Mouse (Mus musculus): ENCODE results near the gene Ptges3l. TPM values are rescaled to one million over a fixed set of nuclear protein-coding genes. Genes with fewer than 3 reads are reported as not detected.
"Not testable (repeated sequence)": the region's sequence is repeated elsewhere in the genome, so short reads cannot be mapped to it uniquely, and the experiment has no call there.

Gene Ptges3l
- total and polyA plus RNA-seq, 2 experiments from 2014 or later: 1.8 to 2.4 TPM

DNA sequence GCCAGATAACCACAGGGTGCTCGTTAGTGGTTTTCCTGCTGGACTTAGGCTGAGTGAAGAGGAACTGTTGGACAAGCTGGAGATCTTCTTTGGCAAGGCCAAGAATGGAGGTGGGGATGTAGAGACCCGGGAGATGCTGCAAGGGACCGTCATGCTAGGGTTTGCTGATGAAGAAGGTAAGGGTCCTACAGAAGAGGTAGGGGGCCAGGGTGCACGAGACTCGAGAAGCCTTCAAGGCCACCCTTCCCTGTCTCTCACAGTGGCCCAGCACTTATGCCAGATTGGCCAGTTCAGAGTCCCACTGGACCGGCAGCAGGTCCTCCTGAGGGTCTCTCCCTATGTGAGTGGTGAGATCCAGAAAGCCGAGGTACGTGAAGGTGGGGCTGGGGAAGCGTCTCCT is 32.5 kb upstream of the Ptges3l start:
- ATAC-seq (no peak), DNase-seq (no peak)
- no peaks in the 10 kb centered on the region for H3K27me3 ChIP-seq (ENCODE audit: insufficient read depth, low read length)
- WGBS: 86% methylated on average over 9 of the region's 9 CpGs
- H3K4me2 ChIP-seq (ENCODE audit: low read depth): no peak overlapping the region
- H3K27ac ChIP-seq (ENCODE audit: low read depth, low read length): no peak overlapping the region
- H3K4me1 ChIP-seq (ENCODE audit: insufficient read depth): no peaks in the 10 kb centered on the region
- H3K36me3 ChIP-seq (ENCODE audit: insufficient read depth): peaks cover 51% of the 10 kb centered on the region
- H3K9me3 ChIP-seq (ENCODE audit: low read length): no peaks in the 10 kb centered on the region
- H3K4me3 ChIP-seq (ENCODE audit: low read depth, low read length): no peak overlapping the region
- TF ChIP-seq CTCF (IDR thresholded peaks at IDR 0.05; ENCODE audit: low read depth): no peak
- H3K9ac ChIP-seq: no peak overlapping the region

DNA sequence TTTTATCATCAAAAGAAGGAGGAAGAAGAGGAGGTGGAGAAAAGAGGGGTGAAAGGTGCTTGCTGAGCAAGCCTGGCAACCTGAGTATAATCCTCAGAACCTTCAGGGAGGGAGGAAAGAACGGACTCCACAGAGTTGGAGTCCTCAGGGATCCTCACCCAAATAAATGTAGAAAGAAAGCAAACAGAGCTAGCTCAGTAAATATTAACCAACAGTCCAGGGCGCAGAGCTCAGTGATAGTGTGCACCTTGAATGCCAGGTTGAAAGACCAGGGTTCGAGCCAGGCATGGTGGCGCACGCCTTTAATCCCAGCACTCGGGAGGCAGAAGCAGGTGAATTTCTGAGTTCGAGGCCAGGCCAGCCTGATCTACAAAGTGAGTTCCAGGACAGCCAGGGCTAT is 30.5 kb upstream of the Ptges3l start:
- Histone ChIP-seq H3K27me3 (ENCODE audit: insufficient read depth, low read length) (no peaks in the 10 kb centered on the region), H3K36me3 (ENCODE audit: insufficient read depth) (peaks cover 32% of the 10 kb centered on the region), H3K4me1 (ENCODE audit: insufficient read depth) (no peaks in the 10 kb centered on the region), H3K9me3 (ENCODE audit: low read length) (no peaks in the 10 kb centered on the region), H3K4me2 (ENCODE audit: low read depth) (no peak overlapping the region), H3K4me3 (ENCODE audit: low read depth, low read length) (no peak overlapping the region), H3K9ac (no peak overlapping the region), H3K27ac (ENCODE audit: low read depth, low read length) (no peak overlapping the region)
- WGBS: 87% methylated on average over 7 of the region's 7 CpGs
- DNase-seq (no peak), ATAC-seq (no peak)
- no peak for TF ChIP-seq CTCF (IDR thresholded peaks at IDR 0.05; ENCODE audit: low read depth)

DNA sequence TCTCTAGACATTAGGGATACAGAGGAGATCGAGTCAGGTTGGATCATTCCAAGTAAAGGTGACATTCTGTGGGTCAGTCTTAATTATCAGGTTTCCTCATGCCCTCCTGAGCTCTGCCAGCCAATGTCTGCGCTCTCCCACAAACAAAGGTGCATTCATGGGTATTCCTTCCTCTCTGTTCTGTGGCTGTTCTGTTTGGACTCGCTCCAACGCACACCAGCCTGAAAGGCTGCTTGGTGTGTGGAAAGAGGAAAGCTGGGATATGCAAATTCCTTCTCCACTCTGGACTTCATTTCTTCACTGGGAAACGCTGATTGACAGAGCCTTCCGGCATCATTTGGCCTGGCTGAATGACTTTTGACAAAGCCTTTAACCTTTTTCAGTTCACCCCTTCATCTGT is 29.6 kb upstream of the Ptges3l start:
- no peak for TF ChIP-seq CTCF (IDR thresholded peaks at IDR 0.05; ENCODE audit: low read depth)
- 9% methylated on average over 6 of the region's 6 CpGs for WGBS
- Histone ChIP-seq H3K4me2 (ENCODE audit: low read depth) (no peak overlapping the region), H3K27ac (ENCODE audit: low read depth, low read length) (no peak overlapping the region), H3K27me3 (ENCODE audit: insufficient read depth, low read length) (no peaks in the 10 kb centered on the region), H3K4me3 (ENCODE audit: low read depth, low read length) (no peak overlapping the region), H3K4me1 (ENCODE audit: insufficient read depth) (no peaks in the 10 kb centered on the region), H3K9me3 (ENCODE audit: low read length) (no peaks in the 10 kb centered on the region), H3K9ac (no peak overlapping the region), H3K36me3 (ENCODE audit: insufficient read depth) (peaks cover 24% of the 10 kb centered on the region)
- no peak for ATAC-seq
- no peak for DNase-seq

DNA sequence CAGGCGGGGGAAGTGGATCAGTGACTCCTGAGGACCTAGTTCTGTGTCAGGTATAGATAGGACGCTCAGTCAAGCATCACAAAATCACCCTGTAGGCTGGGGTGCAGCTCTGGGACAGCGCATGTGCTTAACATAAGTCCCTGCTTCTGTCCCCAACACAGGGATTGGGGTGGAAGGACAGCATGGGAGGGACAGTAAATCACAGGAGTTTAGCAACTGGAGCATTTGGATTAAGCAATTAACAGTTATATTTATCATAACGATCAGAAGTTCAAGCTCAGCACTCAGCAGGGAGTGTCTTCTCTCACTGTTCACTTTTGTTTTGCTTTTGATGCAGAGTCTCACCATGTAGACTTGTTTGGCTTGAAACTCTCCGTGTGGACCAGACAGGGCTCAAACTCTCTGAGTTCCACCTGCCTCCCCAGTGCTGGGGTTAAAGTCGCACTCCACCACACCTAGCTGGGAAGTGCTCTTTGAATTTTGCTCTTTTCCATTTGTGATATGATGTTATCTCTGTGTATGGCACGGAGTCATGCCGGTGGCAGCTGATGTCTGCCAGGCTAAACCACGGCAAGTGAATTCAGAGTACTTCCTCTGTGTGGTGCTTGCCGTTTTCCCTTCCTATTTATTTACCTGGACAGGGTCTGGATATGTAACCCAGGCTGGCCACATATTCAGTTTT is 27.1 kb upstream of the Ptges3l start:
- DNase-seq: no peak
- no peaks in the 10 kb centered on the region for H3K9me3 ChIP-seq (ENCODE audit: low read length)
- H3K9ac ChIP-seq: no peak overlapping the region
- peaks cover 5% of the 10 kb centered on the region; the same call in 1 of the 2 replicates for H3K36me3 ChIP-seq (ENCODE audit: insufficient read depth)
- ATAC-seq: no peak
- H3K27me3 ChIP-seq (ENCODE audit: insufficient read depth, low read length): no peaks in the 10 kb centered on the region
- no peaks in the 10 kb centered on the region for H3K4me1 ChIP-seq (ENCODE audit: insufficient read depth)
- no peak overlapping the region for H3K4me3 ChIP-seq (ENCODE audit: low read depth, low read length)
- H3K4me2 ChIP-seq (ENCODE audit: low read depth): no peak overlapping the region
- no peak for TF ChIP-seq CTCF (IDR thresholded peaks at IDR 0.05; ENCODE audit: low read depth)
- whole genome bisulfite sequencing: 69% methylated on average over 10 of the region's 10 CpGs
- H3K27ac ChIP-seq (ENCODE audit: low read depth, low read length): no peak overlapping the region

DNA sequence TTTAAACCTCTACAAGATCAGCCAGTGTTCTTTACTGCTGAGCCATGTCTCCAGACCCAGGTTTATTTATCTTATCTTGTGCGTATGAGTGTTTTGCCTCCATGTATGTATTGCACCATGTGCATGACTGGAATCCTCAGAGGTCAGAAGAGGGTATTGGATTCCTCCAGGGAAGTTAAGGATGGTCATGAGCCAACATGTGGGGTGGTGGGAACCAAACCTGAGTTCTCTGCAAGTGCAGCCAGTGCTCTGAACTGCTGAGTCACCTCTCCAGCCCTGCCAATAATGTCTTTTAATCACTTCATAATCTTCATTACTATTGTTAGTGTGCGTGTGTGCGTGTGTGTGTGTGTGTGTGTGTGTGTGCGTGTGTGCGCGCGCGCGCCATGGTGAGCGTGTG is 26.4 kb upstream of the Ptges3l start:
- DNase-seq (no peak), ATAC-seq (no peak)
- H3K27me3 ChIP-seq (ENCODE audit: insufficient read depth, low read length): no peaks in the 10 kb centered on the region
- H3K4me1 ChIP-seq (ENCODE audit: insufficient read depth): no peaks in the 10 kb centered on the region
- no peaks in the 10 kb centered on the region for H3K9me3 ChIP-seq (ENCODE audit: low read length)
- H3K4me2 ChIP-seq (ENCODE audit: low read depth): no peak overlapping the region
- no peak for TF ChIP-seq CTCF (IDR thresholded peaks at IDR 0.05; ENCODE audit: low read depth)
- no peak overlapping the region for H3K4me3 ChIP-seq (ENCODE audit: low read depth, low read length)
- no peaks in the 10 kb centered on the region for H3K36me3 ChIP-seq (ENCODE audit: insufficient read depth)
- WGBS: 93% methylated on average over 10 of the region's 10 CpGs
- H3K27ac ChIP-seq (ENCODE audit: low read depth, low read length): no peak overlapping the region
- H3K9ac ChIP-seq: no peak overlapping the region

DNA sequence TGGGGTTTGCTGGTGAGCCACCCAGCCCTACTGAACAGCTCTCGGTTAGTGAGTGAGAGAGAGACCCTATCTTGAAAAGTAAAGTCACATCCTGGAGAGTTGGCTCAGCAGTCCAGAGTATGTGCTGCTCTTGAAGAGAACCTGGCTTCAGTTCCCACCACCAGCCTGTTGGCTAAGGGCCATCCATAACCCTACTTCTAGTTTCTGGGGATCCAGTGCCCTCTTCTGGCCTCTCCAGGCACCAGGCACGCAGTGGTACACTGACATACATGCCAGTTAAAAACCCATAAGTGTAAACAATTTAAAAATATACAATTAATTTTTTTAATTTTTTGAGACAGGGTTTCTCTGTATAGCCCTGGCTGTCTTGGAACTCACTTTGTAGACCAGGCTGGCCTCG is 25.3 kb upstream of the Ptges3l start:
- Histone ChIP-seq H3K4me2 (ENCODE audit: low read depth) (no peak overlapping the region), H3K9me3 (ENCODE audit: low read length) (no peaks in the 10 kb centered on the region), H3K4me3 (ENCODE audit: low read depth, low read length) (no peak overlapping the region), H3K36me3 (ENCODE audit: insufficient read depth) (peaks cover 6% of the 10 kb centered on the region), H3K27me3 (ENCODE audit: insufficient read depth, low read length) (no peaks in the 10 kb centered on the region), H3K27ac (ENCODE audit: low read depth, low read length) (no peak overlapping the region), H3K4me1 (ENCODE audit: insufficient read depth) (no peaks in the 10 kb centered on the region), H3K9ac (no peak overlapping the region)
- DNase-seq (no peak), ATAC-seq (no peak)
- no peak for TF ChIP-seq CTCF (IDR thresholded peaks at IDR 0.05; ENCODE audit: low read depth)
- 91% methylated on average over 3 of the region's 3 CpGs for WGBS

DNA sequence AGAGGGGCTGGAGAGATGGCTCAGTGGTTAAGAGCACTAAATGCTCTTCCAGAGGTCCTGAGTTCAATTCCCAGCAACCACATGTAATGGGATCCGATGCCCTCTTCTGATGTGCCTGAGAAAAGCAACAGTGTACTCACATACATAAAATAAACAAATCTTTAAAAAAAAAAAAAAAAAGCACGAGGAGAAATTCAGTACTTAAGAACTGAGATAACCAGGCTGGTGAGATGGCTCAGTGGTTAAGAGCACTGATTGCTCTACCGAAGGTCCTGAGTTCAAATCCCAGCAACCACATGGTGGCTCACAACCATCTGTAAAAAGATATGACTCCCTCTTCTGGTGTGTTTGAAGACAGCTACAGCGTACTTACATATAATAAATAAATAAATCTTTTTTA is 24.5 kb upstream of the Ptges3l start:
- H3K27ac ChIP-seq (ENCODE audit: low read depth, low read length); H3K9me3 ChIP-seq (ENCODE audit: low read length); H3K27me3 ChIP-seq (ENCODE audit: insufficient read depth, low read length); H3K4me2 ChIP-seq (ENCODE audit: low read depth); H3K9ac ChIP-seq; ATAC-seq; H3K4me1 ChIP-seq (ENCODE audit: insufficient read depth); DNase-seq; H3K4me3 ChIP-seq (ENCODE audit: low read depth, low read length): not testable (repeated sequence)
- 91% methylated on average over 4 of the region's 4 CpGs for WGBS
- peaks cover 13% of the 10 kb centered on the region for H3K36me3 ChIP-seq (ENCODE audit: insufficient read depth)
